10 mouse cellular contexts compared by ENCODE assay signal in genomic region chr13:49291398-49291797, GRCm38 (mm10). TPM values are rescaled to one million over a fixed set of nuclear protein-coding genes. Genes with fewer than 3 reads are reported as not detected.
A peak's percentile ranks its signal among the peaks of the same experiment; 100 is the strongest.
DNase-seq lines count a peak whose midpoint lies in the region; ATAC-seq and TF ChIP-seq lines count a peak whose summit lies in the region.
"Had no signal": no experiment of that assay in that cellular context is flagged by ENCODE, and none has a peak within 500 bp of the region (broad histone marks: within the 10 kb centered on the region; RNA-seq: fewer than 3 reads in every experiment).

No protein-coding gene starts in this region.

- H3K4me2 ChIP-seq in forebrain, postnatal 0 days (ENCODE audit: low read depth) = no peak overlapping the region
- H3K4me2 ChIP-seq in forebrain, embryonic 16.5 days (ENCODE audit: low read length) = no peak overlapping the region
- no peak overlapping the region for H3K4me2 ChIP-seq in lung, postnatal 0 days (replicated peaks; ENCODE audit: low read depth, low read length)
- H3K4me2 ChIP-seq in forebrain, embryonic 15.5 days (replicated peaks) = no peak overlapping the region
- H3K4me2 ChIP-seq: midbrain, embryonic 12.5 days; stomach, embryonic 15.5 days had no signal

- H3K36me3 ChIP-seq in forebrain, postnatal 0 days (ENCODE audit: insufficient read depth) = peaks cover 35% of the 10 kb centered on the region
- no peaks in the 10 kb centered on the region; the same call in 1 of the 2 replicates for H3K36me3 ChIP-seq in forebrain, embryonic 16.5 days (ENCODE audit: control insufficient read depth, insufficient read depth)
- peaks cover 33% of the 10 kb centered on the region for H3K36me3 ChIP-seq in spleen, adult 2 months (ENCODE audit: control insufficient read depth, insufficient read depth, low read length)
- H3K36me3 ChIP-seq in lung, postnatal 0 days (ENCODE audit: insufficient read depth, low read length) = no peaks in the 10 kb centered on the region
- H3K36me3 ChIP-seq in forebrain, embryonic 15.5 days = 0 out of 2 replicates have a peak, but pooled peaks cover 7% of the 10 kb centered on the region
- H3K36me3 ChIP-seq: stomach, embryonic 15.5 days had no signal

- H3K9me3 ChIP-seq in forebrain, postnatal 0 days (ENCODE audit: low read length) = no peaks in the 10 kb centered on the region
- H3K9me3 ChIP-seq in forebrain, embryonic 16.5 days (ENCODE audit: control insufficient read depth, low read length) = no peaks in the 10 kb centered on the region
- no peaks in the 10 kb centered on the region for H3K9me3 ChIP-seq in lung, postnatal 0 days (ENCODE audit: low read length)
- H3K9me3 ChIP-seq in forebrain, embryonic 15.5 days = no peaks in the 10 kb centered on the region
- H3K9me3 ChIP-seq: midbrain, embryonic 12.5 days; stomach, embryonic 15.5 days had no signal

- TF ChIP-seq CTCF in forebrain, postnatal 0 days (IDR thresholded peaks at IDR 0.05; ENCODE audit: low read depth) = peak; percentile 64
- TF ChIP-seq CTCF in spleen, adult 2 months (IDR thresholded peaks at IDR 0.05; ENCODE audit: extremely low read depth, insufficient read depth, insufficient read length, insufficient replicate concordance) = peak; percentile 34; the same call in 1 of the 2 replicates
- TF ChIP-seq CTCF in lung, postnatal 0 days (IDR thresholded peaks at IDR 0.05) = peak; percentile 65

- H3K9ac ChIP-seq in forebrain, postnatal 0 days = no peak overlapping the region
- H3K9ac ChIP-seq in forebrain, embryonic 16.5 days (replicated peaks; ENCODE audit: low read depth, low read length) = no peak overlapping the region
- H3K9ac ChIP-seq in lung, postnatal 0 days (replicated peaks; ENCODE audit: low read depth) = no peak overlapping the region
- no peak overlapping the region for H3K9ac ChIP-seq in forebrain, embryonic 15.5 days (replicated peaks)
- H3K9ac ChIP-seq: midbrain, embryonic 12.5 days; stomach, embryonic 15.5 days had no signal

- TF ChIP-seq EP300 in lung, postnatal 0 days (IDR thresholded peaks at IDR 0.05) = no peak

- DNase-seq in forebrain, postnatal 0 days = no peak
- DNase-seq in spleen, adult 2 months (ENCODE audit: low read depth in 1 of 2, low spot score in 2 of 2) = peak in 1 of 2 experiments; percentile 49
- DNase-seq in spleen, adult 12 weeks (ENCODE audit: low spot score) = no peak
- DNase-seq in lung, postnatal 0 days (ENCODE audit: low spot score) = no peak
- DNase-seq in thymus, postnatal 4 days = peak; percentile 77
- DNase-seq in neural tube, embryonic 10.5 days (ENCODE audit: extremely low spot score, low spot score) = no peak

- TF ChIP-seq POLR2A in spleen, adult 2 months (IDR thresholded peaks at IDR 0.05; ENCODE audit: low read depth, low read length) = no peak

- H3K4me1 ChIP-seq in forebrain, postnatal 0 days (ENCODE audit: insufficient read depth) = no peaks in the 10 kb centered on the region
- H3K4me1 ChIP-seq in forebrain, embryonic 16.5 days (replicated peaks; ENCODE audit: control insufficient read depth, insufficient read depth, low read length) = no peaks in the 10 kb centered on the region
- no peaks in the 10 kb centered on the region; the same call in 1 of the 2 replicates for H3K4me1 ChIP-seq in spleen, adult 2 months (ENCODE audit: control insufficient read depth, insufficient read depth, insufficient read length)
- no peaks in the 10 kb centered on the region for H3K4me1 ChIP-seq in lung, postnatal 0 days (ENCODE audit: insufficient read depth, low read depth, low read length)
- no peaks in the 10 kb centered on the region for H3K4me1 ChIP-seq in forebrain, embryonic 15.5 days
- H3K4me1 ChIP-seq: midbrain, embryonic 12.5 days had no signal

- no peaks in the 10 kb centered on the region for H3K27me3 ChIP-seq in forebrain, postnatal 0 days (ENCODE audit: insufficient read depth, low read length)
- no peaks in the 10 kb centered on the region for H3K27me3 ChIP-seq in forebrain, embryonic 16.5 days (replicated peaks; ENCODE audit: control insufficient read depth, insufficient read depth, low read length)
- H3K27me3 ChIP-seq in spleen, adult 2 months (ENCODE audit: control insufficient read depth, insufficient read depth, low read length) = no peaks in the 10 kb centered on the region
- H3K27me3 ChIP-seq in lung, postnatal 0 days (replicated peaks; ENCODE audit: insufficient read depth, low read length) = no peaks in the 10 kb centered on the region
- no peaks in the 10 kb centered on the region for H3K27me3 ChIP-seq in forebrain, embryonic 15.5 days
- H3K27me3 ChIP-seq: midbrain, embryonic 12.5 days; stomach, embryonic 15.5 days had no signal

- no peak overlapping the region for H3K4me3 ChIP-seq in forebrain, postnatal 0 days (ENCODE audit: low read depth, low read length)
- H3K4me3 ChIP-seq in forebrain, embryonic 16.5 days (replicated peaks; ENCODE audit: low read length) = no peak overlapping the region
- H3K4me3 ChIP-seq in spleen, adult 2 months (ENCODE audit: extremely low read depth, insufficient read depth, insufficient read length) = no peak overlapping the region
- H3K4me3 ChIP-seq in lung, postnatal 0 days (ENCODE audit: low read depth, low read length) = no peak overlapping the region
- no peak overlapping the region for H3K4me3 ChIP-seq in forebrain, embryonic 15.5 days
- H3K4me3 ChIP-seq: midbrain, embryonic 12.5 days; stomach, embryonic 15.5 days had no signal

- 68% methylated on average over 1 of the region's 1 CpGs for WGBS in forebrain, postnatal 0 days
- WGBS in forebrain, embryonic 16.5 days = 60% methylated on average over 1 of the region's 1 CpGs
- WGBS in spleen, adult 2 months = 86% methylated on average over 1 of the region's 1 CpGs
- 29% methylated on average over 1 of the region's 1 CpGs for WGBS in lung, postnatal 0 days
- 51% methylated on average over 1 of the region's 1 CpGs for WGBS in forebrain, embryonic 15.5 days

- H3K27ac ChIP-seq in forebrain, postnatal 0 days (ENCODE audit: low read depth, low read length) = no peak overlapping the region
- no peak overlapping the region for H3K27ac ChIP-seq in forebrain, embryonic 16.5 days (ENCODE audit: low read length)
- no peak overlapping the region for H3K27ac ChIP-seq in spleen, adult 2 months (ENCODE audit: insufficient read depth, low read length)
- no peak overlapping the region for H3K27ac ChIP-seq in lung, postnatal 0 days (ENCODE audit: low read length)
- H3K27ac ChIP-seq in forebrain, embryonic 15.5 days (replicated peaks) = no peak overlapping the region
- H3K27ac ChIP-seq: midbrain, embryonic 12.5 days; stomach, embryonic 15.5 days had no signal

- ATAC-seq in forebrain, postnatal 0 days = no peak
- ATAC-seq in forebrain, embryonic 16.5 days = no peak
- ATAC-seq in lung, postnatal 0 days = no peak
- no peak for ATAC-seq in forebrain, embryonic 15.5 days (replicated peaks)

RNA-seq across cellular contexts. Expression of gene Fgd3, which starts 28.7 kb away (rescaled TPM):
- total RNA-seq in forebrain, postnatal 0 days (2014; rRNA removed) = 14.0 and 17.2 TPM in 2 replicates
- polyA plus RNA-seq in forebrain, postnatal 0 days (2015; fragmentation: Nextera tagmentation; extraction: Ambion mirVana) = 2.0 and 2.8 TPM in 2 replicates
- polyA plus RNA-seq in forebrain, embryonic 16.5 days (2015; fragmentation: Nextera tagmentation; extraction: Ambion mirVana) = 3.1 and 4.2 TPM in 2 replicates
- polyA plus RNA-seq in spleen, adult 2 months (2012; rRNA removed) = 21.3 and 22.0 TPM in 2 replicates
- 0.37 and 0.56 TPM in 2 replicates for polyA plus RNA-seq in lung, postnatal 0 days (2015; fragmentation: Nextera tagmentation; extraction: Ambion mirVana)
- 3.4 and 3.9 TPM in 2 replicates for polyA plus RNA-seq in forebrain, embryonic 15.5 days (2015; fragmentation: Nextera tagmentation; extraction: Ambion mirVana)

RNA-seq across cellular contexts. Expression of gene Susd3, which starts 42.9 kb away (rescaled TPM):
- 0.38 and 0.85 TPM in 2 replicates for total RNA-seq in forebrain, postnatal 0 days (2014; rRNA removed)
- 0.77 and 1.2 TPM in 2 replicates for polyA plus RNA-seq in forebrain, postnatal 0 days (2015; fragmentation: Nextera tagmentation; extraction: Ambion mirVana)
- 0.75 and 0.85 TPM in 2 replicates for polyA plus RNA-seq in forebrain, embryonic 16.5 days (2015; fragmentation: Nextera tagmentation; extraction: Ambion mirVana)
- 49.7 and 58.1 TPM in 2 replicates for polyA plus RNA-seq in spleen, adult 2 months (2012; rRNA removed)
- 2.5 TPM in 2 replicates for polyA plus RNA-seq in lung, postnatal 0 days (2015; fragmentation: Nextera tagmentation; extraction: Ambion mirVana)
- polyA plus RNA-seq in forebrain, embryonic 15.5 days (2015; fragmentation: Nextera tagmentation; extraction: Ambion mirVana) = 0.68 and 0.98 TPM in 2 replicates

RNA-seq across cellular contexts. Expression of gene Bicd2, which starts 50.0 kb away (rescaled TPM):
- 40.9 and 50.9 TPM in 2 replicates for total RNA-seq in forebrain, postnatal 0 days (2014; rRNA removed)
- 20.8 and 23.7 TPM in 2 replicates for polyA plus RNA-seq in forebrain, postnatal 0 days (2015; fragmentation: Nextera tagmentation; extraction: Ambion mirVana)
- 30.1 and 31.5 TPM in 2 replicates for polyA plus RNA-seq in forebrain, embryonic 16.5 days (2015; fragmentation: Nextera tagmentation; extraction: Ambion mirVana)
- polyA plus RNA-seq in spleen, adult 2 months (2012; rRNA removed) = 19.4 and 21.0 TPM in 2 replicates
- polyA plus RNA-seq in lung, postnatal 0 days (2015; fragmentation: Nextera tagmentation; extraction: Ambion mirVana) = 32.5 and 40.2 TPM in 2 replicates
- 26.4 and 27.1 TPM in 2 replicates for polyA plus RNA-seq in forebrain, embryonic 15.5 days (2015; fragmentation: Nextera tagmentation; extraction: Ambion mirVana)

Comparison
In these comparisons a context has a peak if more than half of its experiments do, and no peak if none do; other contexts are left out.
1. RNA of gene Susd3, which starts 42.9 kb away (polyA plus RNA-seq): 49.7 to 58.1 TPM in spleen, adult 2 months; 2.5 TPM in lung, postnatal 0 days, 0.77 to 1.2 TPM in forebrain, postnatal 0 days, 0.68 to 0.98 TPM in forebrain, embryonic 15.5 days and 0.75 to 0.85 TPM in forebrain, embryonic 16.5 days; every median in the first group is over 10 times any median in the second.
2. Peak in every context shown above with its lines, with median percentiles within 50 percentile points of each other: CTCF ChIP-seq.